Mouse (Mus musculus) ES-Bruce4 (cell line): ENCODE results near the gene Gm32717.
"Not testable (repeated sequence)": the region's sequence is repeated elsewhere in the genome, so short reads cannot be mapped to it uniquely, and the experiment has no call there.

ENCODE experiments used
- CTCF ChIP-seq: IDR thresholded peaks from one replicate; pipeline ENCODE4 v1.8.1; 2011; ENCODE audit warnings: low read depth, low read length
- EP300 ChIP-seq: IDR thresholded peaks from 2 replicates; pipeline ENCODE4 v1.6.1; 2011; ENCODE audit warnings: low read depth, low read length; ENCODE audit not compliant: insufficient read depth
- POLR2A ChIP-seq: IDR thresholded peaks from one replicate; pipeline ENCODE4 v1.8.1; 2011; ENCODE audit warnings: low read length; ENCODE audit not compliant: insufficient read depth

DNA sequence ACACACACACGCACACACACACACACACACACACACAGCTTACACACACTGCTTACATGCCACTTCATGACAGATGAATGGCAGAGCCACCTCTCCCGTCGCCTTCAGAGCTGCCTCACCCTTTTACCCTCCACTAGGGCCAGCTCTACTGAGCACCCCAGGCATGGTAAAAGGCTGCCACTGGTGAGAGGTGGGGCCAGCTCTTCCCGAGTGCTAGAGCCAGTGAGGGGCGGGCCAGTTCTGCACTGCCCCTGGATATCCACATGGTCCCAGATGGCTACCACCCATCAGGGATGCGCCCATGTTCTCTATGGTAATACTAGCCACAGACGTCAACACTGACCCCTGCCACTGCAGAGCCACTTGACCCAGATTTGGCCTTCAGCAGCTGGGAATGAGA is 42.0 kb upstream of the Gm32717 start:
- TF ChIP-seq POLR2A, CTCF, EP300: not testable (repeated sequence)
